Mouse (Mus musculus): ENCODE measurements at regions not wholly inside any gene's neighbourhood (a gene's known extent, or its start where the extent isn't known, plus 50 kb on each side); places are given as distances from the start of the nearest gene placed in this dataset.
"Not testable (repeated sequence)": the region's sequence is repeated elsewhere in the genome, so short reads cannot be mapped to it uniquely, and the experiment has no call there.

DNA sequence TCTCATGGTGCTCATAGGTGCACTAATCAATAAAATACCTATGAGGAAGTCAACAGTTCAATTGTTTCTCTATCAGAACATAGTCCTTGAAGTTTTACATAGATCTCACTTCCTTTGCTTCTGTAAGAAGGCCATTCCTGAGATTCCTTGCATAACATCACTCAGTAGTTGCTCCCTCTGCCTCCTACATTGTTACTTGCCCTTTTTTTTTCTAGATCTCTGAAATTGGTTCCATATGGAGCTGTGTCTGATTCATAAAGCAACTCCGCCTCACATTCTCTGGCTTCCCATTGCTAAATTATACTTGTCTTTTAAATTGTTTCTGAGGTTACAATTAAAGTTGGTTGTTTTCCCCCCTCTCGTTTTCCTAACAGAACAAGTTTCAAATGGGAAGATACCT lies 1000.7 kb downstream of the Ttll7 start:
- DNase-seq (ENCODE audit: low read depth, low spot score) = peak; percentile 27

DNA sequence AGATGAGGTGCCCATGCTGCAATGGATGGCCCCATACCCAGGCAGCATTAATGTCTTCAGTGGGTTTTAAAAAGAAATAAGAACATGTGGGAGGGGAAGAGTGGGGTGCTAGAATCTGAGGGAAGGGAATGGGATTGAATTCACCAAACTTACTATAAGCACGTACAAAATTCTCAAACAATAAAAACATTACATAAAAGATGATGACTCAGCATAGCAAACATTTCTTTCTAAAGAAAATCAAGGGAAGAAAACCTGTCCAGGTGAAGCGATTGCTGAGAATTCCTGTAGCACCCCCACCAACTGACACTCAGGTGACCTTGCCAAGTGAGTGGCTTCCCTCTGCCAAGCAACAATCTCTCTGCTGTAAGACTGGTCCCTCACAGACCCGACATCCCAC lies 989.2 kb downstream of the Ttll7 start:
- no peak for DNase-seq (ENCODE audit: low read depth, low spot score)

DNA sequence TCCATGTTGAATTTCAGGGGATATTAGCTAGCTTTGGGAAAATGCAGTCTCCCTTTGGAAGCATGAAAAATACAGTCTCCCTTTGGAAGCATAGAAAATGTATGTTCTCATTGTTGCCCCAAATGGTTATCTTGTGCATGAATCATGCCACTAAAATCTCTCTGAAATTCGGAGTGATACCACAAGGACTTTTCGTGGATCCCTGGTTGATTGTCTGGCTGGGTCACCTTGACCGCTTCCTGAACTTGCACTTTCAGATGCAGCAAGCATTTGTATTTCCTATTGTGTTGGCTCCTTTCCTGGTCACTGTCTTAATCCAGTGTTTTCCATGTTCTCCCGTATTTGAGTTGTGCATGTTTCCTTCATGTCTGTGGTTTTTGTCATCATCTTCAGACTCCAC lies 986.6 kb downstream of the Ttll7 start:
- no peak for DNase-seq (ENCODE audit: low read depth, low spot score)

DNA sequence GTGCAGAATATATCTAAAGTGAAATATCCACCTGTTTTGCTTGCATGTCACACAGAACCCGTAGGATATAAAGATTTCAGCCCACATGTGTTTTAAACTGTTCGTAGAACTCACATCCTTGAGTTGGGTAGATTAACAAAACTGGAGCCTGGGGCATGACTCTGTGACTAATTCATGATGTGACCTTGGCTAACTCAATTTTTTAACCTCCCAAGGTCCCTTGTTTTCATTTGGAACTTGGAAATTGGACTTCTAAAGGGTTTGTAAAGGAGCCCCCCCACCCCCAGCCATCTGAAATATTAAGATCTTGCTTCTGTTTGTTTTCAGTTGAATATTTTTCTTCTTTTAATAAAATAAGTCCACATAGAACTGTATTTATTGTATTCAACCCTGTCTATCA lies 983.5 kb downstream of the Ttll7 start:
- no peak for DNase-seq (ENCODE audit: low read depth, low spot score)

DNA sequence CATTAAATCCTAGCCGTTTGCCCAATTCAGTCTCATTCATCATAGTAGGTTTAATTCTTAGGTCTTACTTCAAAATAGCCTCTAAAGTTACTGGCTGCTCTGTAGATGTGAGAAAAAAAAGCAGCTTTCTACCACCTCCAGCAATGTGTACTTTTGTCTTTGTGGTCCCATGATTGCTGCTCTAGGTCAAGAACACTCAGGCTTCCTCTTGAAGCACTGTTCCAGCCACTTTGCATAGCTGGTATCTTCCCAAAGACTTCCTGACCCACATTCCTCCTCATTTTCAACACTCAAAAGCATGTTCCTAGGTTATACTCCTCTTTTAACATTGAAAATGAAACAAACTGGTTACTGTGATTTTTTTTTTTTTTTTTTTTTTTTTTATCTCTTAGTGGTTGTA lies 973.2 kb downstream of the Ttll7 start:
- DNase-seq (ENCODE audit: low read depth, low spot score) = no peak

DNA sequence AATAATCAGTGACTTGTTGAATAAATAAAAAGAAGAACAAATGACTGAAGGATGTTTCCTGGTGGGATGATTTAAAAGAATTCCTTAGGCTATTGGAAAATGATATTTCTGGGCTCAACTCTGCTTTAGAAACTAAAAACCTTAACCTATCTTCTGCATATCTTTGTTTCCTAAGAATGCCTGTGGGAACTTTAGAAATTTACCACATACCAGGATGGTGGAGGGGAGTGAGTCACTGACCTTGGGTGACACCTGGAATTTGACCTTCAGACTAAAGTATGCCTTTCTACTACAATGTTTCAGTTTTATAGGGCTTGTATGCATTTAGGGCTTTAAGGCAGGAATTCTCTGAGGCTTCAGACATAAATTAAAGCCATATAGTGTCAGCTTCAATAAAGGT lies 972.3 kb downstream of the Ttll7 start:
- peak; percentile 19 for DNase-seq (ENCODE audit: low read depth, low spot score)

DNA sequence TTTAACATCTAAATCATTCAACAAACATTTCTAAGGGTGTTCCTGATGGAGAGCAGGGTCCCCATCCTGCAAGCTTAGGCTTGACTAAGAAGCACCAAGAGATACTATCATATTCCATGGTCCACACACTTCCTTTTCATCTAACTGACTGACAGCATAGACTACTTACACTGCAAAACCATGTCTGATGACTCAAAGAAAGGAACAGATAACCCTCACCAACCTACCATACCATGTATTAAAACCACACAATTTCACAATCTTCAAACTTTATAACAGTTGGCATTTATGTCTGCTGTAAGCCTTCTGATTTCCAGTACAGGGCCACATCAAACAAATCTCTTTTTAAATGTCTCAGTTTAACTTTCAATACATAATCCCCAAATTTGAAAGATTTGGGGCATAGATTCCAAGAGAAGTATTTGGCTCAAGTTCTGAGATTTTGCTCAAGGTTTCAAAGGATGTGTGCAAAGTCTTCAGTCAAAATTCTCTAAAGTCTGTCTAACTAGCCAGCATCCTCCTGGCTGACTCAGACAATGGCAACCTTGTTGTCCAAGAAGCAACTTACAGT lies 962.0 kb downstream of the Ttll7 start:
- no peak for DNase-seq (ENCODE audit: low read depth, low spot score)

DNA sequence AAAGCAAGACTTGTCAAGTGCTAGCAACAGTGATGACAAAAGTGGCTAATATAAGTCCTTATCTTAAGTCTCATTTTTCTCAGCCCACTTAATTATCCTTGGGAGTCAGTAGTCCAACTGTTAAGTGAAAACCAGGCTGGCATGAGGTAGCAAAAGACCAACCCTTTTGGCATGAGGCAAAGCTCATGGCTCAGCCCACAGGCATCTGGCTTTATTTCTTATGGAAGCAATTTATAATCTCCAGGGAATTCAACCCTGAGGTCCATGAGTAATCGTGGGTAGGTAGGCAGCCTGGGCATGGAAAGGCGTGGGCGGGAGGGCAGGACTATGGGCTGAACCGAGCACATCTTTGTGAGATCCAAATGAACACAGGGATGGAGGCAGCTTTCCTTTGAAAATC lies 950.4 kb downstream of the Ttll7 start:
- DNase-seq (ENCODE audit: low read depth, low spot score) = no peak

DNA sequence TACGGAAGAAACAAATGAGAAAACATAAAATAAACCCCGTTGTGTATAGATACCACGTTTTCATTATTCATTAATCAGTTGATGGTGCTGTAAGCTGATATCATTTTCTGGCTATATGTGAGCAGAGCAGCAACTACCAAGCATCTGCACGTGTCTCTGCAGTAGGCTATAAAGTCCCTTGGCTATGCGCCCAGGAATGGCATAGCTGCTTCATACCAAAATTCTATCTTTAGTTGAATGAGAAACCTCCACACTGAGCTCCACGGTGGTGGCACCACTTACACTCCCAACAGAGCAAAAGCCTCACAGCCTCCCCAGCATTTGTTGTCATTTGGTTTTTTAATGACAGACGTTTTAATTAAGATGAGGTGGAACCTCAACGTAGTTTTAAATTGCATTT lies 944.4 kb downstream of the Ttll7 start:
- no peak for DNase-seq (ENCODE audit: low read depth, low spot score)

DNA sequence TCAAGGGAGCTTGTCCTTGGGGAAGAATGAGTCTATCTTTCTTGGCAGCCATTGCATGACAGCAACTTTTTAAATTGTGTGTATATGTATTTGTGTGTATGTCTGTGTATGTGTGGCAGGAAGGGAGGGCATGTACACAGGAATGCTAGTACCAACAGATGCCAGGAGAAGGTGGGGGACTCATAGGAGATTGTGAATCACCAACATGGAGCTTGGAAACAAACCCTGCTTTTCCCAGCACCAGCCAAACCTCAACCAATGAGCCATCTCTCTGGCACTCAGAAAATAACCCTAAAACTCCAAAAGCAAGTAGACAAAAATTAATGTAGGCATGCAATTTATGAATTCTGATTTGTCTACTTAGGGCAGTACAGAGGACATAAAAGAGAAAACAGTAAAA lies 942.9 kb downstream of the Ttll7 start:
- no peak for DNase-seq (ENCODE audit: low read depth, low spot score)

DNA sequence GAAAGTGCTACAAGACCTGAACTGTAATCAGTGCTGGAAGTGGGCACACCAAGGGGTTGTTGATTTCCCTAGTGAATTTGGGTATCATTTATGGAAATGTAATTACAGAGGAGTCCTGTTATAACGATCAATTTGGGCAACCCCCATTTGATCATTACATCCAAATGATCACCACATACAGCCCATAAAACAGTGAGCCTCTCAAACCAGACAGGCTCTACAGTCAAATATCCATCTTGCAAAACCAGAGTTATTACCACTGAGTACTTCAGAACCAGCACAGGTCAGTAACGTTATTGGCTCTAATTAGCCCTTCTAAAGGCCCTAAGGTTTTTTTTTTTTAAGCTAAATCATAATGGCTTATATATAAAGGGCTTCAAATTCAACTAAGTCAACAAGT lies 934.4 kb downstream of the Ttll7 start:
- DNase-seq (ENCODE audit: low read depth, low spot score) = no peak

DNA sequence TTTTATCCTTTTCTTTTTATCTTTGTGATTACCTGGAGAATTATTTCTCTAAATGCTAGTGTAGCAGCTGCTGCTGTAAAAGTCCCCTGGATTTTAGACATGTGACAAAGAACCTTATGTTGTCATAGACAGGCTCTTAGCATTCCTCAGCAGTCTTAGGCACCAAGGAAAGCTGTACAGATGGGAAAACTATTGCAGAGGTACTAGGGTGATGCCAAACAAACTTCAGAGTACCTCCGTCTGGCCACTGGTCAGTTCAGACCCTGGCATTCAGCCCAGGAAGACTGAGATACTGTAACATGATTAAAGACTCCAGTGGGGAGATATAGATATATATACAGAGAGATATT lies 898.6 kb downstream of the Ttll7 start:
- DNase-seq (ENCODE audit: low read depth, low spot score) = no peak

DNA sequence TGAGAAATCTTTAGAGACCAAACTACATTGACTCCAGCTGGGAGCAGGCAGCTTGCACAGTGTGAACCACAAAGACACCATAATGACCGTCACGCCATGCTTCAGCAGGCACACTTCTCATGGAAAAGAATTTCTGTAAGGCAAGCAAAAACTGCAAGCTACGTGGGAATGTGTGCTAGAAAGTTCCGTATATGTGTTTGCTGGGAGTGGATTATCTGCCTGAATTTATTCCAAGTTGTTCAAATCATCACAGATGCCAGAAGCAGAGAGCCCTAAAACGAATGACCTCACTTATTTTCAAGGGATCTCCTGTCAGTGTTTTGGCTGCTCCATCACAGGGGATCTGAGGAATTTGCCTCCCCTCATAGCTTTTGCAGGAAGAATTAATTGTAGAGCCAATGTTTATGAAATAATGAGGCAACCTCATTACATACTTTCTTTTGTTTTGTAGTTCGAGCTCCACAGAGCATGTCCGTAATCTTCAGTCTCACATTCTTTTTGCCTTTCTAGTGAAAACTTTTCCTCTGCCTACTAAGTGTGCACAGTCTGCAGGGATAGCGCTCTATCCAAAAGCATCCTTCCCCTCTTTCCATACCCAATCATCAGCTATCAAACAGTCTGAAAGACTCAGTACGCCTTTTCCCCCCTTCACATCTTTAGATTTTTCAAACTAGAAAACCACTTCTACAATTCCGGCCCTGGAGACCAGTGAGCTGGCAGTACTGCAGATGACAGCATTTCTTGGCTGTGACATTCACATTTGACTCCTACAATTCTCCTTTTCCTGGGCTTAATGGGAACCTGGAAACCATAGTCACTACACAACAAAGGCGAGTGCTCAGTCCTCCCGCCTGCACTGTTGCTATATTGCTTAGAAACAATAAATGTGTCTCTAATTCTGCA lies 898.0 kb downstream of the Ttll7 start:
- DNase-seq (ENCODE audit: low read depth, low spot score) = no peak

DNA sequence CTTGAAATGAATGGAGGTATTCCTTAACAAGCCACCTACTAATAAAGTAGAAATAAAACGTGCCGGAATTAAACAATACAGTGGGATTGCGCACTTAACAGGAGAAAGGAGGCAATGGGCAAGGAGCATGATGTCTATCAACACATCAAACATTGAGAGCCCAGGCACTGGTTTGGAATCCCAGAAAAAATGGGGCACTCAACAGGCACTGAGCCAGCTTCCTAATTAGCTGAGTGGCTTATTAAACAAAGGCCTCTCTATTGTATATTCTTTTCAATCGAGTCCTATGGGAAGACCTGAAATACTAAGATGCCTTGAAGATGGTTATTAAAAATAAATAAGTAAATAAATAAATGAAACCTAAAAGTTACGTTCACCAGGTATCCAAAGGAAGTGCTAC lies 897.3 kb downstream of the Ttll7 start:
- no peak for DNase-seq (ENCODE audit: low read depth, low spot score)

DNA sequence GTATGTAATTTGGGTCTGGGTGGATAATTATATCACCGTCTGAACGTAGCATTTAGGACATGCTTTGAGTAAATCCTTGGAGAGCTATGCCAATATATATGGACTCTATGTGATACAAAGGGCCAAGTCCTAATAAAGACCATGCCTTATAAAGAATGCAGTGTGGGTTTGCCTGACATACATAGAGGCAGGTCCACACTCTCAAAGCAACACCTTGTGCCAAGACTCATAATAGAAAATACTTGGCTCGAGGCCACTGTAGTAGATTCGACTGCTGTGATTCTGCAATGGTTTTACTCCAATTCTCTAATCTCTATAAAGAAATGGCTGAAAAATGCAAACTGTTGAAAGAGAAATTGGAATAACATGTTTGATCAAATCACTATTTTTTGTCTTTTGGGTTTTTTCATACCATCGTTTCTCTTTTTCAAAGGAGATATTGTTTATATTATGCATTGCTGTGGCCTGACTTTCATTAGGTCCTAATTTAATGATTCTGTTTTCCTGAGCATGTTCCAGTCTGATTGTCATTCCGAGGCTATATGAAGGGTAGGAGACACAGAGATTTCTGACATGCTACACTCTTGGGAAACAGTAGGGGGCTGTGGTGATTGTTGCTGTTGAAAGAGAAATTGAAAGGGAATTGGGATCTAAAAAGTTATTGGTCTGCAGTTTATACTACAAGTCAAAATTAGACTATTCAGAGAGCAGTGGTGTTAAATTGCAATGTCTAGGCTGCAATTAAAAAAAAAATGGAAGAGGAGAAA lies 884.7 kb downstream of the Ttll7 start:
- no peak for DNase-seq (ENCODE audit: low read depth, low spot score)

DNA sequence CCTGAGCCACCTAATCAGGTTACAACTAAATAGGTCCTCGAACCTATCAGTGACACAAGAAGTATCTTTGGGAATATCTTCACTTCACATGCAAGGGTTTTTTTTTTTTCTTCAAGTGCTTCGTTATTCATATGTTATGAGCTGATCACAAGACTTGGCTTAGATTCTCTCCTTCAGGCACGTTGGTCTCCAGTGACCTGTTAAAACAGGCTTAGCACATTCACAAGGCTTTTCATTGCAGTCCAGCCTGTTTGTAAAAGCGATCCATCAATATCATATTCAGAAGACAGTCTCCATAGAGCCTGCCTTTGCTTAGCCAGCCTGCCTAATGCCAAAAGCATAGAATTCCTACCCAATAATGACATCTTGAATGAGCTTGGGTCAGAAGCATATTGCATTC lies 864.2 kb downstream of the Ttll7 start:
- no peak for DNase-seq (ENCODE audit: low read depth, low spot score)

DNA sequence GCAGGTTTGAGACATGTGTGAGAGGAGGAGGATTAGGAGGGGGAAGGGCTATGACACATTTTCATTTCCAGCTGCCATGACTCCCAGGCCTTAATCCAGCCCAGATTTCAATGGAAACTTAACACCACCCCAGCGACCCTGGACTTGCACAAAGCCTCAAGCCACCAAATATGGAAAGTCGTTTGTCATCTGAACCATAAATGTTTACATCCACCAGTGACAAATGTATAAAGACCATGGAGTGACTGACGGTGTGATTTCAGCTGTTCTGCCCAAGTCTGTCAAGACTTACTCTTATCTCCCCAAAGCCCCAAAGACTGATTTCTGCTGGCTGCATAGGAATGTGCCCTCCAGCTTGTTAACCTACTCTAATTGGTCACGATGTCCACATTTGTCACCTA lies 855.2 kb downstream of the Ttll7 start:
- peak; percentile 86 for DNase-seq (ENCODE audit: low read depth, low spot score)

DNA sequence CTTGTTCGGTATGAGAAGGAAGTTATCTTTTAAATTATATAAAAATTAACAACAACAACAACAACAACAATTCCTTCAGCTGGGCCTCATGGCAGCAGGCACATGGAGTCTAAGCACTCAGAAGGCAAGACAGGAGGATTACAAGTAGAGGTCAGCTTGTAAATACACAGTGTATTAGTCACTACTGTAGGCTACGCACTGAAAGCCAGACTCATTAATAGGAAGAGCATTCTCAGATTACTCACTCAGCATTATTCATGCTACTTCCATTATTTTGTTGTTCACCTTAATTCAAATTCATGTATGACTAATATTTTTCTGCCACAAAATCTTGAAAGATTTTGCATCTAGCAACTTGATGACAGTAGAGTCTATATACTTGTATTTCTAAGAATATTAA lies 831.6 kb downstream of the Ttll7 start:
- DNase-seq (ENCODE audit: low read depth, low spot score) = no peak

DNA sequence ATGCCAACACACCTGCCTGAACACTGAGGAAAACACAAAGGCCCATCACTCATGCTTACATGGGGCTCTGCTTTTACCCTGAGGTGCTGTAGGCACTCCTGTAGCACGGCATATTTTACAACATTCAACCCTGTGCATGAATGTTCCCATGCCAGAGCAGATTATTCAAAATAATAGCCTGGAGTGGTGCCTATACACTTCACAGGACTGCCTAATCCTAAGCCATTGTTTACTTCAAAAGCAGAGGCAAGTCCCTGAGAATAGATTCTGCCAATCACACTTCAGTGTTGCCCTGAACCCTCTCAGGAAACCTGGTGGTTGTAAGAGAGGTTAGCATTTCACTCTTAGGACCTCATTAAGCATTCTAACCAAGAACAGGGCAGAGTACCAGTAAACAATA lies 828.1 kb downstream of the Ttll7 start:
- no peak for DNase-seq (ENCODE audit: low read depth, low spot score)

DNA sequence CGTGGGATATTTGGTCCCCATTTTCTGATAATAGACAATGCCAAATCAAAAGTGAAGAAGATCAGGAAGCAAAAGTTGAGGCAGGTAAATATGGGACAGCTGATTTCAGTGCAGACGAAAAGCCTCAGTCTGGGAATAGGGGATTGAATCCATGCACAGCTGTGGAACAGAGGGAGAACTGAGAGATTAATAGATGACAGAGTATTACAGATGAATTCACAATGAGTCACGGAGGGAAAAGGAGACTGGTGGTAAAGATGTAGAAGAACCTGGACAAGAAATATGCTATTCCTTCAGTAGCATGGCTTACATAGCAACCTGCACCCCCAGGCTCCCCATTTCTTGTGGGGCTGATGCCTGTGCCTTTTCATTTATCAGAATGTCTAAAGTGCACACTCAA lies 810.4 kb downstream of the Ttll7 start:
- DNase-seq (ENCODE audit: low read depth, low spot score) = no peak

DNA sequence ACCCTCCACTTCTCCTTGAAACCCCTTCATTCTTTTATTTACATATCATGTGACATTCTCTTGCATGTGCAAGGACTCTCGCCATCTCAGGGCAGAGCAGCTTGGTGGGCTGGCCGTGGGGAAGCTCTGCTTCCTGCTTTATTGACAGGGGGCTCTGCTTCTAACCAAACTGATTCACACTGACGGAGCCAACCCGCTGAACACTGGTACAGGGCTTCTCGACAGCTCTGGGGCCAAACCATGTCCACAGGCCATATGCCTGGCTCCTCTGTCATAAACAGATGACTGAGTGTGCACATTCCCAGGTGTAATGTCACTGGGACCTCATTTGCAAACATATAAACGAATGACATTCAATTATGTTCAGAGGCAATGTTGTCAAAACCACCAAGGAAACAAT lies 800.7 kb downstream of the Ttll7 start:
- no peak for DNase-seq (ENCODE audit: low read depth, low spot score)

DNA sequence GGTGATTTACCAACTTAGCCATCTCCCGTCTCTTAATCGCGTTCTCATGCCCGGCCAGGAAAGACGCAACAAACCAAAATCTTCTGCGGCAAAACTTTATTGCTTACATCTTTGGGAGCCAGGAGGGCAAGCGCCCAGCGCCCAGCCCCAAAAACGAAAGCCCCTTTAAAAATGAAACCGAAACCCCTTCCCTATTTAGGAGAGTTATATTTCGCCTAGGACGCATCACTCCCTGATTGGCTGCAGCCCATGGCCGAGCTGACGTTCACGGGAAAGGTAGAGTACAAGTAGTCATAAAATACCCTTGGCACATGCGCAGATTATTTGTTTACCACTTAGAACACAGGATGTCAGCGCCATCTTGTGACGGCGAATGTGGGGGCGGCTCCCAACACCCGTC lies 783.3 kb downstream of the Ttll7 start:
- not testable (repeated sequence) for DNase-seq (ENCODE audit: low read depth, low spot score)

DNA sequence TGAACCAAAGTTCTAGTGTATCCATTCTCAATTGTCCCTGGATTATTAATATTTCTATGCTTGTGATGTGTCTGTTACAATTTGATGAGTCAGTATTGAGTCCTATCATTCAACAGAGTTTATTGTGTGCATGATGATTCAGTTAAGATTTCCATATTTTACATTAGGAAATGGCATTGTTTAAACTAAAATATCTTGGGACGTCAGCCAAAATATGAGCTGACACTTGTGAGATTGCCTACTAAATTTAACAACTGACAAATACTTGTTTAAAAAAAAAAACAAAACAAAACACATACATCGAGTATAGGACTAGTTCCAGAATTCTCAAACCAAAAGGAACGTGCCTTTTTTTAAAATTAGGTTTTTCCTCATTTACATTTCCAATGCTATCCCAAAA lies 779.0 kb downstream of the Ttll7 start:
- DNase-seq (ENCODE audit: low read depth, low spot score) = no peak

Measured in forelimb bud, embryonic 11.5 days (tissue).